Mouse (Mus musculus) layer of hippocampus, adult 2 months (tissue): ENCODE results near the gene Prrx2. TPM values are rescaled to one million over a fixed set of nuclear protein-coding genes. Genes with fewer than 3 reads are reported as not detected.
"Not testable (repeated sequence)": the region's sequence is repeated elsewhere in the genome, so short reads cannot be mapped to it uniquely, and the experiment has no call there.

Experiments
- DNase-seq, 2 experiments: peaks; one replicate each; pipeline ENCODE4 v3.0.0; 2022; ENCODE audit warnings: low spot score in 2 of 2
- H3K27ac ChIP-seq: fragments of 200-600 bp; 2 replicates; pipeline ENCODE4 v1.8.1; 2022
- H3K4me3 ChIP-seq: fragments of 200-600 bp; 2 replicates; pipeline ENCODE4 v1.8.1; 2022; ENCODE audit warnings: mild to moderate bottlenecking
- CTCF ChIP-seq: fragments of 200-600 bp; conservative IDR thresholded peaks from 2 replicates; pipeline ENCODE4 v1.8.1; 2022; ENCODE audit warnings: antibody characterized with exemption, mild to moderate bottlenecking, moderate library complexity
- total RNA-seq, 2 experiments: library from RNA; stranded (reverse); gene quantifications; 2 replicates each; pipeline ENCODE4 v1.2.3; 2021

Gene Prrx2
- total RNA-seq, 2 experiments from 2014 or later = 1.4 to 2.5 TPM

GRCm38 (mm10) chr2:30929483-30930045 is 94.8 kb downstream of the Prrx2 start, which contains the start of gene Ptges:
Ptges (minus strand) TSS chr2:30929863.
- H3K27ac ChIP-seq = peak within 1 kb of the TSS; percentile 33; the same call in 1 of the 2 replicates
- DNase-seq = peak; percentile 70 to 74
- peak within 1 kb of the TSS; percentile 38; the same call in 1 of the 2 replicates for H3K4me3 ChIP-seq
- peak; percentile 82 for TF ChIP-seq CTCF

GRCm38 (mm10) chr2:30930846-30931245 is 96.1 kb downstream of the Prrx2 start:
- H3K4me3 ChIP-seq, H3K27ac ChIP-seq, DNase-seq: not testable (repeated sequence)

Other genes with a start within 250 kb of the Prrx2 start
- gene Cstad, start 239.9 kb upstream of the Prrx2 start, total RNA-seq = 10 to 100 TPM in 1 of 2 experiments, 1 to 10 TPM in 1; 7.8 to 11.3 TPM
- 1 to 10 TPM; 4.9 to 5.4 TPM for gene 1700001O22Rik, start 31.3 kb upstream of the Prrx2 start, total RNA-seq
- gene Ntmt1, start 27.1 kb upstream of the Prrx2 start, total RNA-seq = 10 to 100 TPM; 33.1 to 33.5 TPM
- gene Asb6, start 4.6 kb upstream of the Prrx2 start, total RNA-seq = 10 to 100 TPM; 36.7 to 40.8 TPM
- gene Ptges, start 94.9 kb downstream of the Prrx2 start, total RNA-seq = 1 to 10 TPM; 4.2 to 4.5 TPM
- 10 to 100 TPM; 36.7 to 40.0 TPM for gene Tor1b, start 118.0 kb downstream of the Prrx2 start, total RNA-seq
- 10 to 100 TPM; 52.4 to 56.7 TPM for gene Tor1a, start 133.0 kb downstream of the Prrx2 start, total RNA-seq
- gene BC005624, start 147.2 kb downstream of the Prrx2 start, total RNA-seq = 10 to 100 TPM; 66.8 to 68.5 TPM
- 10 to 100 TPM; 83.9 to 87.1 TPM for gene Usp20, start 147.3 kb downstream of the Prrx2 start, total RNA-seq